Mouse (Mus musculus) embryonic fibroblast, embryonic 13.5 days (primary cell): Measurements from ENCODE around the gene Chst10. TPM values are rescaled to one million over a fixed set of nuclear protein-coding genes. Genes with fewer than 3 reads are reported as not detected.

ENCODE experiments used
- H3K27ac ChIP-seq: 2 replicates; pipeline ENCODE4 v1.5.1; 2012; ENCODE audit warnings: low read length, control low read depth, inconsistent platforms; ENCODE audit not compliant: insufficient read depth
- H3K4me1 ChIP-seq: 2 replicates; pipeline ENCODE4 v1.6.1; 2011; ENCODE audit warnings: low read length; ENCODE audit not compliant: control insufficient read depth, insufficient read depth
- H3K4me3 ChIP-seq: 2 replicates; pipeline ENCODE4 v1.5.1; 2011; ENCODE audit warnings: mild to moderate bottlenecking, control low read depth, low read length; ENCODE audit not compliant: insufficient read depth
- CTCF ChIP-seq: IDR thresholded peaks from 2 replicates; pipeline ENCODE4 v1.5.1; 2011; ENCODE audit warnings: mild to moderate bottlenecking, control low read depth, low read length, moderate library complexity, borderline replicate concordance; ENCODE audit not compliant: insufficient read depth
- POLR2A ChIP-seq: IDR thresholded peaks from 2 replicates; pipeline ENCODE4 v1.6.1; 2011; ENCODE audit warnings: low read depth, mild to moderate bottlenecking, control low read depth, low read length, moderate library complexity
- polyA plus RNA-seq: library from polyadenylated mRNA; stranded (reverse); fragments of >200 nt; gene quantifications from 2 replicates; pipeline ENCODE4 v1.2.4, GENCODE M21; 2011; ENCODE audit warnings: low read depth; ENCODE audit not compliant: missing spikeins, insufficient read length

Chst10 gene
- polyA plus RNA-seq, 1 experiment, result 3.2 TPM

DNA sequence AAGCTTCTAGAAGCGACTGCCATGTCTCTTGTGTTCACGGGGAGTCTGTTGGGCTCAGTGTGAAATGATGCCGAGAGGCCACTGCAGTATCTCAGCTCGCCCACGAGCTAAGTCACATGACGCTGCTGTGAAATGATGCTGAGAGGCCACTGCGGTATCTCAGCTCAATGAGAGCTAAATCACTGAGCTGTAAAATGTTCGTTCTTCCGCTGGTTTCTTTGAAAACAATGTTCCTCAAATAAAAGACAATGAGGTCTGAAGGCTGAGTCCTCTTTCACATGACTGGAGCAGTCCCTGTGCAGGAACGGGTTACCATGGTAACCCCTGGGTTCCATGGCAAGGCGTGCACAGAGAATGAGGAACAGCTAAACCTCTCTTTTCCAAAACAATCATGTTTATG lies 50.0 kb downstream of the Chst10 start:
- no peak overlapping the region for H3K4me3 ChIP-seq
- H3K27ac ChIP-seq, result no peak overlapping the region
- TF ChIP-seq CTCF (no peak), POLR2A (no peak)
- H3K4me1 ChIP-seq, result no peaks in the 10 kb centered on the region

DNA sequence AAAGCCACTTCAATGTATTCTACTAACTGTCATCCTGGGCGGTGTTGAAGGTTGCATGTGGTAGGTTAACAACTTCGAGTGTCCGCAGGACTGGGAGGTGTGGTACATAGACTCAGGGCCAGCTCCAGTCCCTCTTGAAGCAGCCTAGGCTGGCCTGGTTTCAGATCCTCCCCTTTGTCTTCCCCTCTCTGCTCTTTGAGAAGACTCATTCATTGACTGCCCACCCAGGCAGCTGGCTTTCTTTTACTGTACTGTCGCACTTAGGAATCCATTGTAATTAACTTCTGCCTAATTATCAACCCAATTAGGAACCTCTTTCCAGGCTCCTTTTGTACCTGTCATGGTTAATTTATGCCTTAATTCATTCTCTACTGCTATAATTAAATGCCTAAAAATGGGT lies 54.7 kb downstream of the Chst10 start:
- Histone ChIP-seq H3K27ac (no peak overlapping the region), H3K4me3 (no peak overlapping the region), H3K4me1 (no peaks in the 10 kb centered on the region)
- TF ChIP-seq CTCF, result no peak
- TF ChIP-seq POLR2A, result no peak

DNA sequence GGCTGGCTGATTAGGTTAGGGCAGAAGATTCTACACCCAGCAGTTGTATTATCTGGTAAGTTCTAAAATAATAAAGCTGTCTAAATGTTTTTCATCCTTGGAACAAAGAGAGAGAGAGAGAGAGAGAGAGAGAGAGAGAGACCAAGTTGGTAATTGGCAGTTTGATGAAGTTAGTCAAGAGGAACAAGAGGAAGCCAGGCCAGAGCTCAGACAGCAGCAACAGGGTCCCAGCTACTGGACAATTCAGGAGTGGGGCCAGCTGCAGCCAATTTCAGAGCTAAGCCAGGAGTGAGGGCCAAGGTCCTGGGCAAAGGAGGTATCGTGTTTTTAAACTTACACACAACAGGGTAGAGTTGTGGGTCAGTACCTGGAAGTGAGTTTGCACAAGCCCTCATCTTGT lies 55.1 kb downstream of the Chst10 start:
- Histone ChIP-seq H3K4me1 (no peaks in the 10 kb centered on the region), H3K27ac (no peak overlapping the region), H3K4me3 (no peak overlapping the region)
- TF ChIP-seq POLR2A (no peak), CTCF (no peak)

DNA sequence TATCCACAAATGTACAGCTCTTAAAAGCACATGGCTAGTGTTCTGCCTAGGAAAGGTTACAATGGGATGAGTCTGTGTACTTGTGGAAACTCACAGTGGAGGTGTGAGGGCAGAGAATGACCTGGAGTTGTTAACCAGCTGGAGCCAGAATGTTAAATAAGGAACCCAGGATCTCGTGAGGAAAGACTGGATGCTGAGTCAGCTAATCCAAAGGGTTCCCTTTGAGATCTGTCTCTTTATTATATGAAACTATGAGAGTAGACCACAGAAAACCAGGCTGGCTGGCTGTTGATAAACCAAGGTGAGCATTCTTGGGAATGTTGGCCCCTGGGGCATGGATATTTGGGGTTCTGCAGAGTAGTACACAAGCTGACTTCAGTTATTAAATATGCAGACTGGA lies 58.0 kb downstream of the Chst10 start:
- Histone ChIP-seq H3K4me3 (no peak overlapping the region), H3K4me1 (no peaks in the 10 kb centered on the region), H3K27ac (no peak overlapping the region)
- no peak for TF ChIP-seq POLR2A
- no peak for TF ChIP-seq CTCF

DNA sequence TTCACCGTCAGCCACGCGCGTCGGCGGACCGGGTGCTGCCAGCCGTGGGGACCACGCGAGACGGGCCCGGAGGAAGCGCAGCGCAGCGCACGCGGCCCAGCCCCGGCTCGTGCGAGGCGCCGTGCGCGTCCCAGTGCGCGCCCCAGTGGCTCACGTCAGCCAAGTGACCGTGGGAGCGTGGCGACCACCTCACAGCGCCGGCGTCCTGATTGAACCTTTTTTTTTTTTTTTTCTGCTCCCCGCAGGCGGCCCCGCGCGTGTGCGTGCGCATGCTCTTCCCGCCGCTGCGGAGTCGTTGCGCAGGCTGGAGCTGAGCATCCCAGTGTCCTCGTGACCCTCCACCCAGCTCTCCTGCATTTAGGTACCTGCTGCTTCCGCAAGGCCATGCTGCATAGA lies 61.5 kb downstream of the Chst10 start, which contains the start of gene Lonrf2:
Lonrf2 (minus strand) TSS at position 235 of the 396 bp plus-strand sequence.
- no peaks in the 10 kb centered on the region for H3K4me1 ChIP-seq
- H3K27ac ChIP-seq, result no peak within 1 kb of the TSS
- peak within 1 kb of the TSS; percentile 35 for H3K4me3 ChIP-seq
- TF ChIP-seq POLR2A (no peak), CTCF (no peak)

DNA sequence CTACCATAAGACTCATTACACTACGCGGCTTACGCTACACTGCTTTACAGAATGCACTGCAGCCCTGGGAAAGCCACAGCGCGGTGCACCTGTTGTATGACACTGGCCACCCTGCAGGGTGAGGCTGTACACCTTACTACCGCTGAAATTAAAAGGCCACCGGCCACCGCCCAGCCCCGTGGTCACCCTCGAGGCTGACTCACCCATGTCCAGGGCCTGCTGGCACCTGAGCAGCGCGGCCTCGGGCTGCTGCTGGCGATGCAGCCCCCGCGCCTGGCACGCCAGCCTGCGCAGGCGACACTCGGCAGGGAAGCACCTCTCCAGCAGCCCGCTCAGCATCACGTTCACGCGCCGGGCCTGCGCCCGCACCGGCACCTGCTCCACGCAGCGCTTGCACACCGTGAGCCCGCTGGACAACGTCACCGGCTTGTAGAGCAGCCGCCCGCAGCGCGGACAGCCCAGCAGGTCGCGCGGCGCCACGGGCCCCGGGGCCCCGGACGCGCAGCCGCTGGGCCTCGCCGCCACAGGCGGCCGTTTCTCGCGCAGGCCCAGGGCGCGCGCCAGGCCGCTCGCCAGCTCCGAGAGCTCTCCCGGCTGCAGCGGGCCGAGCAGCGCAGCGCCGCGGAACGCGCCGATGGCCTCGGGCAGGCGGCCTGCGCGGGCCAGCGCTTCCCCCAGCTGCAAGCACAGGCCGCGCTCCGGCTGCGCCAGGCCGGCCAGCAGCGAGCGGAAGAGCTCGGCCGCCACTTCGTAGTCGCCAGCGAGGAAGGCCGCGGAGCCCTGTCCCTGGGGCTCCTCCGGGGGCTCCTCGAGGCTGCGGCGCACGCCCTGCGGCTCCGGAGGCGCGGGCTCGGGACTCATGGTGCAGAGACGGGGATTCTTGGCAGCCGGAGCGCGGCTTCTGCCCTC lies 62.1 kb downstream of the Chst10 start:
- Histone ChIP-seq H3K27ac (no peak overlapping the region), H3K4me3 (peak overlapping the region; percentile 35), H3K4me1 (no peaks in the 10 kb centered on the region)
- TF ChIP-seq CTCF (no peak), POLR2A (no peak)

DNA sequence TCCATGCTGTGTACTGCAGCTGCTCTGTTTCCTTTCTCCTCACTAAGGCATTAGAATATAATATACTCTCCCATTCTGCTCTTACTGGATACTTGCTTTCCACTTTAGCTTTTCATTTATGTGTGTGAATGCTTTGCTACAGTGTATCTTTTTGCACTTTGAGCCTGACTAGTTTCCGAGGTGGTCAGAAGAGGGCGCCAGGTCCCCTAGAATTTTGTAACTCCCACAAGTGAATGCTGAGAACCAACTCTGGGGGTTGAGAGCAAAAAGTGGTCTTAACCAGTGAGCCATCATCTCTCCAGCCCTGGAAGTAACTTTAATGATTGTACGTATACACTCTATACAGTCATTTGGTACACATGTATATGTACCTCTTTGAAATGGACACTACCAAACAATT lies 63.1 kb downstream of the Chst10 start:
- H3K4me3 ChIP-seq, result no peak overlapping the region
- H3K27ac ChIP-seq, result no peak overlapping the region
- H3K4me1 ChIP-seq, result no peaks in the 10 kb centered on the region
- TF ChIP-seq POLR2A (no peak), CTCF (no peak)

DNA sequence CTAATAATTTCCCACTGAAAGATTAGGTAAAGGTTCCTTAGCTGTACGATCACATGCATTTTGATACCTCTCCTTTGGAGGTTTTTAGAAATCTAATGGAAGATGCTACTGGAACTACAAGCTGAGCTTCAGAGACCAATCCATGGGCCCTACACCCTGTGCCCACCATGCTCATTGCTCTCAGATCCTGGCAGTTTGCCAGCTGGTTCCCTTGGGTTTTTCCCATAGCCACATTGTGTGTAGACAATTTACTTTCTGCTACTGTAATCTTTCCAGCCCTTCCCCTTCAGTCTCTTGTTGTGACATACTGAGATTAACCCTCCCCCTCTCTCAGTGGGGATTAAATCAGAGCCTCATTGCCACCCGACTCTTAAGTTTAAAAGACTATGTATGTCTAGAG lies 73.0 kb downstream of the Chst10 start:
- no peak overlapping the region for H3K27ac ChIP-seq
- no peaks in the 10 kb centered on the region for H3K4me1 ChIP-seq
- H3K4me3 ChIP-seq, result no peak overlapping the region
- TF ChIP-seq POLR2A (no peak), CTCF (no peak)

DNA sequence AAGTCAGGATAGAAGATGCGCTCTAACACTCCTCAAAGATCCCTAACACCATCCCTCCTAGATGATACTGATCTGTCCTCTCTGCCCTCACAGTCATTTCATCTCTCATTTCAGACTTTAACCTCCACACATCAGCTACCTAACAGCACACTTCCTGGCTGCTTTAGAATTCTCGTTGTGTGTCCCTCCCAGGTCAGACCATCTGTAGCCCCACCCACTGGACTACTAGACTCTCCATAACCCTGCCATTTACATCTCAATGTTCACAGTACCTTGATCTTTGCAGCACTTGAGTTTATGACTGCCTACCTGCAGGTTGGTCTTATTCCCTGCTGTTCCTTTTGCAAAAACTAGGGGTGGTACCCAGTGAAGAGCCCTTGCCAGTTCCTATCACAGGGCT lies 74.1 kb downstream of the Chst10 start:
- H3K4me1 ChIP-seq, result no peaks in the 10 kb centered on the region
- H3K4me3 ChIP-seq, result no peak overlapping the region
- TF ChIP-seq CTCF, result no peak
- no peak for TF ChIP-seq POLR2A
- H3K27ac ChIP-seq, result no peak overlapping the region

DNA sequence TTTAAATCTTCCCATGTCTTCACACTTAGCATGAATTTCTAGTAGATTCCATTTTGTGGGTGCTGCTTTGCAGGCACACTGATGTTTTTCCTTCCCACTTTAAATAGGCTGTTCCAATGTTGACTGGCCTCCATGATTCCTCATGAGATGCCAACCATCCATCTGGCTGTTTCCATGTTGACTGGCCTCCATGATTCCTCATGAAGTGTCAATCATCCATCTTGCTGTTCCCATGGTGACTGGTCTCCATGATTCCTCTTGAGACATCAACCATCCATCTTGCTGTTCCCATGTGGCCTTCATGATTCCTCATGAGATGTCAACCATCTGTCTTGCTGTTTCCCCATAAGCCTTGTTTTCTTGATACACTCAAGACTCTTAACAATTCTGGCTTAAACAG lies 78.3 kb downstream of the Chst10 start:
- H3K27ac ChIP-seq, result no peak overlapping the region
- no peak for TF ChIP-seq CTCF
- no peak for TF ChIP-seq POLR2A
- H3K4me1 ChIP-seq, result no peaks in the 10 kb centered on the region
- H3K4me3 ChIP-seq, result no peak overlapping the region
